Mouse (Mus musculus): ENCODE results near the gene Zfp786.

- TF ChIP-seq CTCF (IDR thresholded peaks at IDR 0.05; ENCODE audit: insufficient read depth, low read length) (no peak), POLR2A (IDR thresholded peaks at IDR 0.05; ENCODE audit: borderline replicate concordance, extremely low read depth, low read depth, low read length) (no peak)
Measured at GRCm38 (mm10) chr6:47790745-47791144, 39.9 kb downstream of the Zfp786 start.
